Mouse (Mus musculus) left cerebral cortex, postnatal 4 days (tissue): ENCODE data around the gene Mettl26. TPM values are rescaled to one million over a fixed set of nuclear protein-coding genes. Genes with fewer than 3 reads are reported as not detected.

Source experiments
- DNase-seq: peaks from one replicate; pipeline ENCODE4 v3.0.0-alpha.2; 2022
- intact Hi-C: fragments of 180-260 bp; cut with DNase I; formaldehyde crosslinking; loops from one replicate; pipeline ENCODE4 v1.15.1; 2025
- total RNA-seq, 2 experiments: library from RNA; stranded (reverse); gene quantifications; 2 replicates each; pipeline ENCODE4 v1.2.3; 2021

Mettl26 gene
- total RNA-seq, 2 experiments from 2014 or later = 24.1 to 25.8 TPM

- intact Hi-C loops = no loop called here
- DNase-seq = no peak
Observed at GRCm38 (mm10) chr17:25881691-25882090, 6.8 kb downstream of the Mettl26 start.

GRCm38 (mm10) chr17:25882306-25882705 lies 7.4 kb downstream of the Mettl26 start:
- DNase-seq = no peak
- intact Hi-C loops = no loop called here

- DNase-seq = no peak
- intact Hi-C loops = no loop called here
Observed at GRCm38 (mm10) chr17:25883268-25883667, 8.4 kb downstream of the Mettl26 start.

- intact Hi-C loops = no loop called here
- no peak for DNase-seq
Observed at GRCm38 (mm10) chr17:25883824-25884223, 8.9 kb downstream of the Mettl26 start.

GRCm38 (mm10) chr17:25885636-25886035 lies 10.8 kb downstream of the Mettl26 start:
- DNase-seq = no peak
- intact Hi-C loops = no loop called here

GRCm38 (mm10) chr17:25886806-25887205 lies 11.9 kb downstream of the Mettl26 start:
- intact Hi-C loops = no loop called here
- DNase-seq = no peak

- DNase-seq = no peak
- intact Hi-C loops = no loop called here
Observed at GRCm38 (mm10) chr17:25887467-25887866, 12.6 kb downstream of the Mettl26 start.

- intact Hi-C loops = no loop called here
- DNase-seq = no peak
Observed at GRCm38 (mm10) chr17:25888837-25889236, 14.0 kb downstream of the Mettl26 start.

GRCm38 (mm10) chr17:25893975-25894617 lies 19.2 kb downstream of the Mettl26 start:
- intact Hi-C loops = no loop called here
- DNase-seq = peak; percentile 75

GRCm38 (mm10) chr17:25895415-25895814 lies 20.5 kb downstream of the Mettl26 start:
- intact Hi-C loops = no loop called here
- no peak for DNase-seq

GRCm38 (mm10) chr17:25895891-25896290 lies 21.0 kb downstream of the Mettl26 start:
- DNase-seq = no peak
- intact Hi-C loops = no loop called here

- intact Hi-C loops = no loop called here
- no peak for DNase-seq
Observed at GRCm38 (mm10) chr17:25900193-25900592, 25.3 kb downstream of the Mettl26 start.

GRCm38 (mm10) chr17:25903061-25903460 lies 28.2 kb downstream of the Mettl26 start:
- intact Hi-C loops = no loop called here

GRCm38 (mm10) chr17:25907640-25908039 lies 32.8 kb downstream of the Mettl26 start:
- no peak for DNase-seq
- intact Hi-C loops = no loop called here

More at GRCm38 (mm10) chr17:25903061-25903460, 28.2 kb downstream of the Mettl26 start:
- DNase-seq = no peak

GRCm38 (mm10) chr17:25911816-25912215 lies 36.9 kb downstream of the Mettl26 start:
- DNase-seq = no peak

GRCm38 (mm10) chr17:25913186-25913876 lies 38.5 kb downstream of the Mettl26 start:
- intact Hi-C loops = no loop called here
- DNase-seq = no peak

More at GRCm38 (mm10) chr17:25911816-25912215, 36.9 kb downstream of the Mettl26 start:
- intact Hi-C loops = no loop called here

GRCm38 (mm10) chr17:25913877-25914275 lies 39.0 kb downstream of the Mettl26 start:
- intact Hi-C loops = no loop called here

GRCm38 (mm10) chr17:25914295-25914694 lies 39.4 kb downstream of the Mettl26 start:
- intact Hi-C loops = no loop called here
- DNase-seq = no peak

More at GRCm38 (mm10) chr17:25913877-25914275, 39.0 kb downstream of the Mettl26 start:
- no peak for DNase-seq

- DNase-seq = no peak
- intact Hi-C loops = no loop called here
Observed at GRCm38 (mm10) chr17:25916931-25917647, 42.2 kb downstream of the Mettl26 start.

GRCm38 (mm10) chr17:25918037-25918750 lies 43.3 kb downstream of the Mettl26 start:
- intact Hi-C loops = no loop called here

More at GRCm38 (mm10) chr17:25918037-25918750, 43.3 kb downstream of the Mettl26 start:
- no peak for DNase-seq
